Mouse (Mus musculus) limb, embryonic 10.5 days (tissue): Measurements from ENCODE around the gene Ccdc107. TPM values are rescaled to one million over a fixed set of nuclear protein-coding genes. Genes with fewer than 3 reads are reported as not detected.

Experiments used
- DNase-seq: peaks from one replicate; pipeline ENCODE4 v3.0.0-alpha.2; 2017; ENCODE audit warnings: low spot score
- H3K27ac ChIP-seq: fragments of 300-500 bp; sonication (generic); 2 replicates; pipeline ENCODE4 v1.5.1; 2016; ENCODE audit warnings: mild to moderate bottlenecking
- H3K27me3 ChIP-seq: fragments of 300-500 bp; sonication (generic); 2 replicates; pipeline ENCODE4 v1.6.1; 2016; ENCODE audit warnings: low read depth, mild to moderate bottlenecking; ENCODE audit not compliant: poor library complexity, severe bottlenecking
- H3K36me3 ChIP-seq: fragments of 300-500 bp; sonication (generic); 2 replicates; pipeline ENCODE4 v1.6.1; 2016; ENCODE audit warnings: mild to moderate bottlenecking, moderate library complexity
- H3K4me1 ChIP-seq: fragments of 300-500 bp; sonication (generic); 2 replicates; pipeline ENCODE4 v1.6.1; 2016
- H3K4me3 ChIP-seq: fragments of 300-500 bp; sonication (generic); 2 replicates; pipeline ENCODE4 v1.5.1; 2016; ENCODE audit warnings: mild to moderate bottlenecking, moderate library complexity
- H3K9me3 ChIP-seq: fragments of 300-500 bp; sonication (generic); replicated peaks from 2 replicates; pipeline ENCODE4 v1.6.1; 2016; ENCODE audit warnings: mild to moderate bottlenecking
- WGBS: fragments of 180-500 bp; shearing (Covaris S2); methylation state at CpG from one replicate; pipeline ENCODE4 v1.1.7; 2016; 5-methylcytosine and 5-hydroxymethylcytosine counted together
- polyA plus RNA-seq: library from polyadenylated mRNA; unstranded; fragments of >200 nt; fragmentation: Nextera tagmentation; extraction: Ambion mirVana; gene quantifications from 2 replicates; pipeline ENCODE4 v1.2.1, GENCODE M21; 2016

The Ccdc107 gene
- 44.3 and 50.8 TPM in 2 replicates for polyA plus RNA-seq

DNA sequence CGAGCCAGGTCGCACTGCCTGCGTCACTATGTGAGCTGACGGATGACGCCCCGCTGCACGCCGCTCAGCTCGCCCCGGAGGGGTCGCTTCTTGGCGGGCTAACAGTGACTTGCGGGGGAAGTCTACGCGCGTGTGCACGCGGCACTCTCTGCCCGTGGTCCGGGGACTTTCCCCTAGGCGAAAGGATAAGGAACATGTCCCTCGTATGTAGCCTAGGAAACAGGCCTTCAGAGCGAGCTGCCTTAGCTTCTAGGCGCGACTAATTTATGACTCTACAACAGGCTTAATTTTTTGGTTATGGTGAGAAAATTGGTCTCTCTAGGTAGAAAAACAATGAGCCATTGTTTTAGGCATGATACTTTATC, at the start of gene Ccdc107:
Gene Ccdc107 (plus strand): TSS at position 80 of the 365 bp plus-strand sequence.
- peak; percentile 89 for DNase-seq
- H3K9me3 ChIP-seq: no peaks in the 10 kb centered on the region
- peak within 1 kb of the TSS; percentile 79 for H3K4me3 ChIP-seq
- H3K27me3 ChIP-seq: no peaks in the 10 kb centered on the region
- H3K36me3 ChIP-seq: peaks cover 26% of the 10 kb centered on the region
- peaks cover 19% of the 10 kb centered on the region for H3K4me1 ChIP-seq
- under 1% methylated on average over 25 of the region's 25 CpGs for WGBS
- H3K27ac ChIP-seq: peak within 1 kb of the TSS; percentile 92

DNA sequence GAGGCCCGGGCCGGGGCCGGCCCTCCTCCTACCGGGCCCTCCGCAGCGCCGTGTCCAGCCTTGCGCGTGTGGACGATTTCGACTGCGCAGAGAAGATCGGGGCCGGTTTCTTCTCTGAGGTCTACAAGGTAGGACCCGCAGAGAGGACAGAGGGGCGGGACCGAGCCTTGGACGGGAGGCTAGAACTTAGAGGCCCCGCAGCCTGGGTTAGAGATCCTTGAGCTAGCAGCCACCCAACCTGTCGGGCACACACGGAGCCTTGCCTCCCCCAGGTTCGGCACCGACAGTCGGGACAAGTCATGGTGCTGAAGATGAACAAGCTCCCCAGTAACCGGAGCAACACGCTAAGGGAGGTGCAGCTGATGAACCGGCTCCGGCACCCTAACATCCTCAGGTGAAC, 49.2 kb upstream of the Ccdc107 start:
- WGBS: 1% methylated on average over 28 of the region's 28 CpGs
- DNase-seq: peak; percentile 59
- H3K27me3 ChIP-seq: no peaks in the 10 kb centered on the region
- peaks cover 10% of the 10 kb centered on the region for H3K4me1 ChIP-seq
- peak overlapping the region; percentile 94 for H3K27ac ChIP-seq
- H3K9me3 ChIP-seq: no peaks in the 10 kb centered on the region
- H3K36me3 ChIP-seq: peaks cover 37% of the 10 kb centered on the region
- peak overlapping the region; percentile 90 for H3K4me3 ChIP-seq

DNA sequence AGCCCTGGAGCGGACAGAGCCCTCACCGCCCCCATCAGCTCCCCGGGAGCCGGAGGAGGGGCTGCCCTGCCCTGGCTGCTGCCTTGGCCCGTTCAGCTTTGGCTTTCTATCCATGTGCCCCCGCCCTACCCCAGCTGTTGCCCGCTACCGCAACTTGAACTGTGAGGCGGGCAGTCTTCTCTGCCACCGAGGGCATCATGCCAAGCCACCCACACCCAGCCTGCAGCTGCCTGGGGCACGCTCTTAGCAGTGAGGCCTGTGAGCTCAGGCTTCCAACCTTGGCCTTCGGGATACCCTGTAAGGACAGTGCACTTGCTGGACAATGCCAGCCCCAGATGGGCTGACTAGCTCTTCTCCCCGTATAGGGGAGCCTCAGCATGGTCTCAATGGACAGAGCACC, 45.4 kb upstream of the Ccdc107 start:
- Histone ChIP-seq H3K4me1 (peaks cover 10% of the 10 kb centered on the region), H3K27ac (no peak overlapping the region), H3K27me3 (peaks cover 12% of the 10 kb centered on the region), H3K36me3 (peaks cover 39% of the 10 kb centered on the region), H3K9me3 (no peaks in the 10 kb centered on the region), H3K4me3 (no peak overlapping the region)
- DNase-seq: no peak
- 94% methylated on average over 13 of the region's 13 CpGs for WGBS

DNA sequence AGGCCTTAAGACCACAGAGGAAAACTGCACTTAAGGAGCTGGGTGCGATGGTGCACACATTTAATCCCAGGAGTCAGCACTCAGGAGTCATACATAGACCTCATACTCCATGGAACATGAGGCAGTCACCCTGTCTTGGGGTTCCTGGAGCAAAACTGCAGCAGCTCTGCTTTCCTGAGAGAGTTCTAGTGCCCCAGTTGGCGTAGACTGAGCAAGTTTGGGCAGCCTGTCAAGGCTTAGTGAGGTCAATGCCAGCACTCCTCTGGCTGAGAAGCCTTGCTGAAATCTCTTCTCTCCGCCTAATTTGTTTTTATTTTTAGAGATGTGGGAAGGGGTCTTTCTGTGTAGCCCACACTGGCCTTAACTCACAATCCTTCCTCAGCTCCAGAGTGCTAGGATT, 44.1 kb upstream of the Ccdc107 start:
- Histone ChIP-seq H3K4me1 (peaks cover 16% of the 10 kb centered on the region), H3K4me3 (no peak overlapping the region), H3K27me3 (peaks cover 25% of the 10 kb centered on the region), H3K9me3 (no peaks in the 10 kb centered on the region), H3K36me3 (peaks cover 39% of the 10 kb centered on the region), H3K27ac (no peak overlapping the region)
- no peak for DNase-seq
- 85% methylated on average over 3 of the region's 3 CpGs for WGBS

DNA sequence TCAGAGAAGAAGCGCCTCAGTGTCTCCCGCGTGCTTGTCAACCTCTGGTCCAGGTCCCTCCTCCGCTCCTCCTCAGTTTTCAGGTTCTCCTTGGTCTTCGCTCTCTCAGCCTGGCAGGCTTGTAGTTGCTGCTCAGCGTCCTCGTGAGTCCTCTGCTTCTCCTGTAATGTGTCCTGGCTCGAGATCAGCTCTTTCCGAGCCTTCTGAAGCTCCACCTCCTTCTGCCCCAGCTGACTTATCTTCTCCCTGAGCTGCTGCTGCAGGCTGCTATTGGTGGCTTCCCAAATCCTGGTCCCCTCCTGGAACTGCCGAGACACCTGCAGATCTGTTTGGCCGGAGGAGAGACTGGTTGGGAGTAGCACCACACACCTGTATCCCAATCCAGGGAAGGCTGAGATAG, 40.4 kb upstream of the Ccdc107 start:
- H3K4me1 ChIP-seq: peaks cover 23% of the 10 kb centered on the region
- H3K9me3 ChIP-seq: no peaks in the 10 kb centered on the region
- peaks cover 52% of the 10 kb centered on the region for H3K27me3 ChIP-seq
- no peak for DNase-seq
- peaks cover 13% of the 10 kb centered on the region for H3K36me3 ChIP-seq
- H3K27ac ChIP-seq: no peak overlapping the region
- WGBS: 52% methylated on average over 11 of the region's 11 CpGs
- H3K4me3 ChIP-seq: no peak overlapping the region

DNA sequence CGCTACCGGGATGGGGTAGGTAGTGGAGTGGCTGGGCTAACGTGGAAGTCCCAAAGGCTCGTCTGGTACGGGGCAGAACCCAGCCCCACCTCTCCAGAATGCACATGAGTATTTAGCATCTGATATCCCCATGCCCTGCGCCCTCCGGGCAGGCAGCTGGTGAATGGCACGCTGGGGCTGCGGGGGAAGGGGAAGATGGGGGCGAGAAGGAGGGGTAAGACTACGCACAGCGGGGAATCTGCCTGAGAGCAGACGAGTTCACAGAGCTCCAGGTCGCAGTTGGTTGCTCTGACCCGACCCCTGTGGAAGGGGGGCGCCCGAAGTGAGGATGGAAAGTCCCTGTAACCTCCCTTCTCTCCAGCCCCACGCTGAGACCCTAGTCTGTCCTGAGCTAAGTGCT, 39.3 kb upstream of the Ccdc107 start:
- Histone ChIP-seq H3K27ac (0 out of 2 replicates have a peak overlapping the region, but pooled peaks have one; percentile 34), H3K27me3 (peaks cover 57% of the 10 kb centered on the region), H3K9me3 (no peaks in the 10 kb centered on the region), H3K36me3 (peaks cover 3% of the 10 kb centered on the region), H3K4me3 (peak overlapping the region; percentile 41), H3K4me1 (peaks cover 24% of the 10 kb centered on the region)
- DNase-seq: peak; percentile 47
- under 1% methylated on average over 18 of the region's 18 CpGs for WGBS

DNA sequence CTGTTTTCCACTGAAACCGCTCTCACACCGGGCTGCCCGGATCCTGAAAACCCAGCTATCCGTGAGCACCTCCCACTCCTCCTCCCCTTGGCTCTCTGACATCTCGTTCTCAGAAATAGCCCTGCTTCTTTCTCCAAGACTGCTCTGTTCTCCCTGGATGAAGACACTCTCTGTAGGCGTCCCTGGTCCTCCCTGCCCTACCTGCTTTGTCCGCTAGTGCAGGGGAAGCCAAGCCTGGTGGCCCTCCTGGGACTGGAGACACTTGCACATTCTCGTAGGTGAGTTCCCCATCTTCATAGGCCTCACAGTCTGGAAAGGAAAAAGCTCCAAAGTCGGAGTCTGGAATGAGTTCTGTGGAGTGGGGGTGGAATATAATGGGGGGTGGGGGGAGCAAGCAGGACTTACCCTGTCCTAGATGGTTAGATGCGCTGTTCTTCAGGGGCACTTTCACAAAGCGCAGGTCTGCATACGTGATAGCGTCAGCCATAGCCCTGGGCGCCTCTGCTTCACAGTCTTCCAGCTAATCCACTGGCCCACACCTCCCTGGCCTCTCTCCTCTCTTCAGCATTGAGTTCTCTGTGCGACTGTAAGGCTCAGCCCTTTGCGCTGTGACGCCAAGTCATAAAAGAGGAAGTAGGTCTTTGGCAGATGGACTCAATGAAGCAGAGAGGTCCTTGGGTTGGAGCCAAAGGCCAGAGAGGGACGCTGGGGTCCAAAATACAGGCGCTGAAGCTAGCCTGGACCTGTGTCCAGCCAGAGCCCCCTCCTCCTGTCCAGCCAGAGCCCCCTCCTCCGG, 38.5 kb upstream of the Ccdc107 start, which contains the start of gene Cd72:
Gene Cd72 (minus strand): TSS at position 588 of the 796 bp plus-strand sequence.
- H3K27ac ChIP-seq: 0 out of 2 replicates have a peak within 1 kb of the TSS, but pooled peaks have one; percentile 34
- 29% methylated on average over 20 of the region's 20 CpGs for WGBS
- peak within 1 kb of the TSS; percentile 41 for H3K4me3 ChIP-seq
- peaks cover 24% of the 10 kb centered on the region for H3K4me1 ChIP-seq
- H3K36me3 ChIP-seq: no peaks in the 10 kb centered on the region
- H3K27me3 ChIP-seq: peaks cover 57% of the 10 kb centered on the region
- no peaks in the 10 kb centered on the region for H3K9me3 ChIP-seq
- DNase-seq: no peak

GRCm38 (mm10) chr4:43456470-43456869, 36.2 kb upstream of the Ccdc107 start:
- Histone ChIP-seq H3K27me3 (peaks cover 53% of the 10 kb centered on the region), H3K4me3 (no peak overlapping the region), H3K9me3 (no peaks in the 10 kb centered on the region), H3K27ac (no peak overlapping the region), H3K4me1 (peaks cover 30% of the 10 kb centered on the region), H3K36me3 (no peaks in the 10 kb centered on the region)
- no peak for DNase-seq
- 27% methylated on average over 4 of the region's 4 CpGs for WGBS

DNA sequence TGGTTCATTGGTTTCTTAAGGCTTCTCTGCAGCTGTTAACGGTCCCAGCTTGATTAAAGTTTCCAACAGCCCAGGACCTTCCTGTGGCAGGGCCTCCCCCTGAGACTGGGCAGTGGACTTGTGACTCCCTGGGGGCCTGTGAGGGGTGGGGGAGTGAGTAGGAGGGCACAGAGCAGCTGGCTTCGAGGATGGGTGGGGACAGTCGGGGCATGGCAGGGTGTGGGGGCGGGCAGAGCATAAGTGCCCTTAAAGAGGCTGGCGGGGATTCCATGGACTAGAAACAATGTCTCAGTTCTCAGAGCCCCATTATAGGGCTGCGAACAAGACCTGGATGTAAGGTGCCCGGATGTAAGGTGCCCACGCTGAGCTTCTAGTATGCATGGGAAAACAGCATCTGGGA, 35.6 kb upstream of the Ccdc107 start:
- no peak for DNase-seq
- no peak overlapping the region for H3K4me3 ChIP-seq
- H3K9me3 ChIP-seq: no peaks in the 10 kb centered on the region
- peaks cover 30% of the 10 kb centered on the region for H3K4me1 ChIP-seq
- WGBS: 23% methylated on average over 8 of the region's 8 CpGs
- H3K27ac ChIP-seq: no peak overlapping the region
- H3K36me3 ChIP-seq: no peaks in the 10 kb centered on the region
- peaks cover 46% of the 10 kb centered on the region for H3K27me3 ChIP-seq

- no peak for DNase-seq
- Histone ChIP-seq H3K4me3 (no peak overlapping the region), H3K4me1 (peaks cover 5% of the 10 kb centered on the region; the same call in 1 of the 2 replicates), H3K27ac (no peak overlapping the region), H3K9me3 (no peaks in the 10 kb centered on the region), H3K36me3 (no peaks in the 10 kb centered on the region), H3K27me3 (no peaks in the 10 kb centered on the region)
- 87% methylated on average over 5 of the region's 5 CpGs for WGBS
Measured at GRCm38 (mm10) chr4:43463102-43463501, 29.6 kb upstream of the Ccdc107 start.

DNA sequence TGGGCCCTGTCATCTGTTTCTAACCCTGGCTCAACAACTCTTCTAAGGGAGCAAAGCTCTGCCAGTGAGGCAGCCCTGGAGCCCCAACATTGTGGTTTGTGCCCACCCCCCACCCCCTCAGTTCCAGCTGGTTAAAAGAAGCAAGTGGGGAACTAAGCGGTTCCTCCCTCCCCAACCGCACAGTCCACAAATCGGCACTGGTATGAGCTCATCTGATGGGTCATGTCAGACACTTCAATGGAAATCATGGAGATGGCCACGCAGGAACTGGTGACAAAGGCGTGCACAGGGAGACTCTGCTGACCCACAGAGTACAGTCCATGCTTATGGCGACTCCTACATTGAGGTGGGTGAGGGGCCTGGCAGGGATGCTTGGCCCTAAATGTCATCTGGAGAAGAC, 26.8 kb upstream of the Ccdc107 start:
- H3K27ac ChIP-seq: no peak overlapping the region
- no peaks in the 10 kb centered on the region for H3K4me1 ChIP-seq
- no peak overlapping the region for H3K4me3 ChIP-seq
- no peaks in the 10 kb centered on the region for H3K9me3 ChIP-seq
- no peak for DNase-seq
- no peaks in the 10 kb centered on the region for H3K36me3 ChIP-seq
- WGBS: 84% methylated on average over 6 of the region's 6 CpGs
- H3K27me3 ChIP-seq: no peaks in the 10 kb centered on the region

- no peak for DNase-seq
- no peaks in the 10 kb centered on the region for H3K27me3 ChIP-seq
- H3K4me1 ChIP-seq: no peaks in the 10 kb centered on the region
- H3K36me3 ChIP-seq: no peaks in the 10 kb centered on the region
- whole genome bisulfite sequencing: 93% methylated on average over 7 of the region's 7 CpGs
- no peak overlapping the region for H3K4me3 ChIP-seq
- H3K9me3 ChIP-seq: no peaks in the 10 kb centered on the region
- no peak overlapping the region for H3K27ac ChIP-seq
Measured at GRCm38 (mm10) chr4:43466872-43467271, 25.8 kb upstream of the Ccdc107 start.

GRCm38 (mm10) chr4:43470301-43470700, 22.4 kb upstream of the Ccdc107 start:
- no peaks in the 10 kb centered on the region for H3K9me3 ChIP-seq
- no peaks in the 10 kb centered on the region for H3K36me3 ChIP-seq
- no peak overlapping the region for H3K4me3 ChIP-seq
- H3K4me1 ChIP-seq: no peaks in the 10 kb centered on the region
- H3K27me3 ChIP-seq: no peaks in the 10 kb centered on the region
- H3K27ac ChIP-seq: no peak overlapping the region
- DNase-seq: no peak
- WGBS: 94% methylated on average over 10 of the region's 10 CpGs
